ENCODE assay signal across 8 mouse cellular contexts in the genomic region with DNA sequence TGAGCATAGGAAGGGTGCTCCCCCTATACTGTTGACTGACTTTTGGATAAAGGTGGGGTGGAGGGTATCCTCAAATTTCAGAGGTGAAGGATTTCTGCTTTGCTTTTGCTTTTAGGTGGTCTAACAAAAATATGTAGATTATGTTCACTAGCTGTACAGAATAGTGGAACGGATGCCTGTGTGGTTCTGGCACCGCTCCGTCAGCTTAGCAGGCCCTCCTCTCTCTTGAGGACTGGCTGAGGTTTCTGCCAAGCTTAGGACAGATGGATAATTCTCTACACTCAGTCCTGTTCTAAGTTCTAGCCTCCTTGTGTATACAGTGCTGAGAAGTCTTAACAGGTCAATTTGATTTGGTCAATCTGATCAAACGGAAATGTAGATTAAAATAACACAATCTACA. TPM values are rescaled to one million over a fixed set of nuclear protein-coding genes. Genes with fewer than 3 reads are reported as not detected.
A peak's percentile ranks its signal among the peaks of the same experiment; 100 is the strongest.
DNase-seq lines count a peak whose midpoint lies in the region; ATAC-seq and TF ChIP-seq lines count a peak whose summit lies in the region.

No protein-coding gene starts in this region.

- H3K4me1 ChIP-seq in thymus, adult 2 months (replicated peaks; ENCODE audit: control insufficient read depth, insufficient read depth, low read length) = peaks cover 12% of the 10 kb centered on the region
- peaks cover 17% of the 10 kb centered on the region for H3K4me1 ChIP-seq in limb, embryonic 12.5 days (replicated peaks)
- no peaks in the 10 kb centered on the region for H3K4me1 ChIP-seq in stomach, postnatal 0 days (replicated peaks; ENCODE audit: control insufficient read depth, insufficient read depth)

- peak overlapping the region; percentile 76 for H3K4me3 ChIP-seq in thymus, adult 2 months (ENCODE audit: control insufficient read depth, insufficient read depth, low read length)
- H3K4me3 ChIP-seq in limb, embryonic 12.5 days (replicated peaks) = peak overlapping the region; percentile 54
- peak overlapping the region; percentile 65 for H3K4me3 ChIP-seq in stomach, postnatal 0 days (ENCODE audit: low read depth, low read length)

- H3K27ac ChIP-seq in thymus, adult 2 months (ENCODE audit: control insufficient read depth, insufficient read depth, low read length) = no peak overlapping the region
- peak overlapping the region; percentile 79; the same call in 1 of the 2 replicates for H3K27ac ChIP-seq in limb, embryonic 12.5 days
- H3K27ac ChIP-seq in stomach, postnatal 0 days (replicated peaks) = peak overlapping the region; percentile 82

- WGBS in thymus, adult 2 months = 92% methylated on average over 4 of the region's 4 CpGs
- WGBS in limb, embryonic 12.5 days = 74% methylated on average over 4 of the region's 4 CpGs
- WGBS in stomach, postnatal 0 days = 41% methylated on average over 4 of the region's 4 CpGs

- no peak for TF ChIP-seq POLR2A in thymus, adult 2 months (IDR thresholded peaks at IDR 0.05; ENCODE audit: control insufficient read depth, extremely low read depth, insufficient read depth, low read length, poor library complexity)

- H3K36me3 ChIP-seq in thymus, adult 2 months (ENCODE audit: control insufficient read depth, insufficient read depth, low read length) = peaks cover 21% of the 10 kb centered on the region
- peaks cover 42% of the 10 kb centered on the region for H3K36me3 ChIP-seq in limb, embryonic 12.5 days
- peaks cover 12% of the 10 kb centered on the region for H3K36me3 ChIP-seq in stomach, postnatal 0 days (ENCODE audit: control insufficient read depth, insufficient read depth, low read length)

- H3K9me3 ChIP-seq in limb, embryonic 12.5 days = no peaks in the 10 kb centered on the region
- H3K9me3 ChIP-seq in stomach, postnatal 0 days (ENCODE audit: control insufficient read depth, low read length) = no peaks in the 10 kb centered on the region

- peak overlapping the region; percentile 84 for H3K4me2 ChIP-seq in limb, embryonic 12.5 days
- peak overlapping the region; percentile 98 for H3K4me2 ChIP-seq in stomach, postnatal 0 days (replicated peaks; ENCODE audit: low read depth)

- TF ChIP-seq CTCF in thymus, adult 2 months (IDR thresholded peaks at IDR 0.05; ENCODE audit: borderline replicate concordance, control insufficient read depth, extremely low read depth, insufficient read depth, low read length, poor library complexity) = no peak
- TF ChIP-seq CTCF in stomach, postnatal 0 days (IDR thresholded peaks at IDR 0.05; ENCODE audit: low read depth) = no peak

- peak overlapping the region; percentile 65; the same call in 1 of the 2 replicates for H3K9ac ChIP-seq in limb, embryonic 12.5 days (replicated peaks)
- peak overlapping the region; percentile 69 for H3K9ac ChIP-seq in stomach, postnatal 0 days (ENCODE audit: low read length)

- DNase-seq in adrenal gland, postnatal 10 days = peak; percentile 52
- DNase-seq in adrenal gland, adult 8-10 months = no peak
- DNase-seq in thymus, adult 2 months = no peak
- DNase-seq in thymus, postnatal 10 days (ENCODE audit: low spot score in 2 of 2) = no peak
- DNase-seq in stomach, postnatal 0 days (ENCODE audit: low spot score) = no peak
- DNase-seq in retina, postnatal 1 day = no peak
- DNase-seq in layer of hippocampus, adult 8-10 months (ENCODE audit: low spot score in 2 of 2) = no peak

- no peak for ATAC-seq in limb, embryonic 12.5 days (ENCODE audit: insufficient number of reproducible peaks, insufficient read depth, low FRiP score, low TSS enrichment, low read depth)
- no peak for ATAC-seq in stomach, postnatal 0 days (ENCODE audit: low FRiP score, low TSS enrichment)

- TF ChIP-seq EP300 in stomach, postnatal 0 days (optimal IDR thresholded peaks at IDR 0.05) = no peak

- H3K27me3 ChIP-seq in thymus, adult 2 months (ENCODE audit: control insufficient read depth, insufficient read depth, low read length) = no peaks in the 10 kb centered on the region; the same call in 1 of the 2 replicates
- peaks cover 7% of the 10 kb centered on the region for H3K27me3 ChIP-seq in limb, embryonic 12.5 days
- H3K27me3 ChIP-seq in stomach, postnatal 0 days (ENCODE audit: control insufficient read depth, insufficient read depth, low read length) = no peaks in the 10 kb centered on the region

RNA-seq across cellular contexts. Expression of gene Cgref1, which starts 5.1 kb away (rescaled TPM):
- total RNA-seq in adrenal gland, postnatal 10 days (2021) = 1 to 10 TPM; 2.8 to 5.1 TPM
- total RNA-seq in adrenal gland, adult 8-10 months (2022) = 1 to 10 TPM; 1.0 to 3.0 (median 1.8) TPM
- 0.31 and 0.70 TPM in 2 replicates for polyA plus RNA-seq in thymus, adult 2 months (2012; rRNA removed)
- polyA plus RNA-seq in limb, embryonic 12.5 days (2016; fragmentation: Nextera tagmentation; extraction: Ambion mirVana) = 4.1 and 4.4 TPM in 2 replicates
- polyA plus RNA-seq in stomach, postnatal 0 days (2015; fragmentation: Nextera tagmentation; extraction: Ambion mirVana) = 22.5 and 24.8 TPM in 2 replicates
- total RNA-seq in layer of hippocampus, adult 8-10 months (2022) = 10 to 100 TPM; 13.8 to 19.2 (median 18.8) TPM

RNA-seq across cellular contexts. Expression of gene Preb, which starts 9.7 kb away (rescaled TPM):
- 100 to 1,000 TPM; 110 to 118 TPM for total RNA-seq in adrenal gland, postnatal 10 days (2021)
- 100 to 1,000 TPM; 129 to 211 (median 186) TPM for total RNA-seq in adrenal gland, adult 8-10 months (2022)
- polyA plus RNA-seq in thymus, adult 2 months (2012; rRNA removed) = 401 and 419 TPM in 2 replicates
- polyA plus RNA-seq in limb, embryonic 12.5 days (2016; fragmentation: Nextera tagmentation; extraction: Ambion mirVana) = 132 and 133 TPM in 2 replicates
- 88.1 and 93.1 TPM in 2 replicates for polyA plus RNA-seq in stomach, postnatal 0 days (2015; fragmentation: Nextera tagmentation; extraction: Ambion mirVana)
- total RNA-seq in layer of hippocampus, adult 8-10 months (2022) = 100 to 1,000 TPM; 118 to 148 (median 139) TPM

RNA-seq across cellular contexts. Expression of gene Tcf23, which starts 18.0 kb away (rescaled TPM):
- under 1 TPM; 0.39 to 0.99 TPM for total RNA-seq in adrenal gland, postnatal 10 days (2021)
- total RNA-seq in adrenal gland, adult 8-10 months (2022) = 1 to 10 TPM; 1.0 to 2.5 (median 1.4) TPM
- polyA plus RNA-seq in thymus, adult 2 months (2012; rRNA removed) = 0.06 and 0.18 TPM in 2 replicates
- polyA plus RNA-seq in limb, embryonic 12.5 days (2016; fragmentation: Nextera tagmentation; extraction: Ambion mirVana) = not detected in 2 replicates
- 4.3 and 4.5 TPM in 2 replicates for polyA plus RNA-seq in stomach, postnatal 0 days (2015; fragmentation: Nextera tagmentation; extraction: Ambion mirVana)
- under 1 TPM; 0.14 to 0.28 (median 0.22) TPM for total RNA-seq in layer of hippocampus, adult 8-10 months (2022)

RNA-seq across cellular contexts. Expression of gene Khk, which starts 29.2 kb away (rescaled TPM):
- 10 to 100 TPM; 64.3 to 89.4 TPM for total RNA-seq in adrenal gland, postnatal 10 days (2021)
- 10 to 100 TPM; 60.9 to 74.4 (median 69.4) TPM for total RNA-seq in adrenal gland, adult 8-10 months (2022)
- 28.3 and 32.0 TPM in 2 replicates for polyA plus RNA-seq in thymus, adult 2 months (2012; rRNA removed)
- 11.7 and 14.6 TPM in 2 replicates for polyA plus RNA-seq in limb, embryonic 12.5 days (2016; fragmentation: Nextera tagmentation; extraction: Ambion mirVana)
- polyA plus RNA-seq in stomach, postnatal 0 days (2015; fragmentation: Nextera tagmentation; extraction: Ambion mirVana) = 28.4 and 33.6 TPM in 2 replicates
- total RNA-seq in layer of hippocampus, adult 8-10 months (2022) = 10 to 100 TPM; 13.2 to 23.8 (median 16.8) TPM

RNA-seq across cellular contexts. Expression of gene Emilin1, which starts 37.2 kb away (rescaled TPM):
- 10 to 100 TPM; 60.0 to 63.4 TPM for total RNA-seq in adrenal gland, postnatal 10 days (2021)
- total RNA-seq in adrenal gland, adult 8-10 months (2022) = 10 to 100 TPM; 48.7 to 62.4 (median 51.8) TPM
- 44.6 and 57.5 TPM in 2 replicates for polyA plus RNA-seq in thymus, adult 2 months (2012; rRNA removed)
- polyA plus RNA-seq in limb, embryonic 12.5 days (2016; fragmentation: Nextera tagmentation; extraction: Ambion mirVana) = 221 and 225 TPM in 2 replicates
- 85.6 and 97.0 TPM in 2 replicates for polyA plus RNA-seq in stomach, postnatal 0 days (2015; fragmentation: Nextera tagmentation; extraction: Ambion mirVana)
- 1 to 10 TPM; 2.1 to 3.1 (median 2.6) TPM for total RNA-seq in layer of hippocampus, adult 8-10 months (2022)
